Comparison of ENCODE assay signal across 8 mouse cellular contexts in genomic region chr16:32332556-32333511, GRCm38 (mm10). TPM values are rescaled to one million over a fixed set of nuclear protein-coding genes. Genes with fewer than 3 reads are reported as not detected.
A peak's percentile ranks its signal among the peaks of the same experiment; 100 is the strongest.
DNase-seq lines count a peak whose midpoint lies in the region; ATAC-seq and TF ChIP-seq lines count a peak whose summit lies in the region.

No protein-coding gene starts in this region.

- TF ChIP-seq CTCF in testis, adult 2 months (IDR thresholded peaks at IDR 0.05; ENCODE audit: control insufficient read depth, insufficient read depth, insufficient replicate concordance, low read depth, low read length): no peak

- peaks cover 24% of the 10 kb centered on the region for H3K4me1 ChIP-seq in heart, embryonic 12.5 days (replicated peaks)
- H3K4me1 ChIP-seq in kidney, embryonic 16.5 days (ENCODE audit: insufficient read depth, low read length): peaks cover 13% of the 10 kb centered on the region
- H3K4me1 ChIP-seq in liver, embryonic 15.5 days (replicated peaks): peaks cover 35% of the 10 kb centered on the region
- peaks cover 31% of the 10 kb centered on the region for H3K4me1 ChIP-seq in neural tube, embryonic 13.5 days (replicated peaks)
- peaks cover 8% of the 10 kb centered on the region for H3K4me1 ChIP-seq in testis, adult 2 months (ENCODE audit: control insufficient read depth, insufficient read depth, low read length)

- peak; percentile 67 for DNase-seq in CD4-positive, CD25-positive, alpha-beta regulatory T cell, adult 2 months (ENCODE audit: low read depth, low spot score)
- peak; percentile 61 for DNase-seq in adrenal gland, postnatal 25 days

- H3K9ac ChIP-seq in heart, embryonic 12.5 days: peak overlapping the region; percentile 93
- H3K9ac ChIP-seq in kidney, embryonic 16.5 days (replicated peaks; ENCODE audit: low read length): peak overlapping the region; percentile 91
- H3K9ac ChIP-seq in liver, embryonic 15.5 days: peak overlapping the region; percentile 95
- H3K9ac ChIP-seq in neural tube, embryonic 13.5 days: peak overlapping the region; percentile 99

- H3K27ac ChIP-seq in heart, embryonic 12.5 days (ENCODE audit: poor library complexity, severe bottlenecking): peak overlapping the region; percentile 92
- H3K27ac ChIP-seq in kidney, embryonic 16.5 days (ENCODE audit: low read length): peak overlapping the region; percentile 94
- peak overlapping the region; percentile 95 for H3K27ac ChIP-seq in liver, embryonic 15.5 days (replicated peaks)
- peak overlapping the region; percentile 99 for H3K27ac ChIP-seq in neural tube, embryonic 13.5 days (replicated peaks)
- peak overlapping the region; percentile 95 for H3K27ac ChIP-seq in testis, adult 2 months (ENCODE audit: control insufficient read depth, insufficient read depth, low read depth, low read length)

- H3K4me3 ChIP-seq in heart, embryonic 12.5 days: peak overlapping the region; percentile 95
- peak overlapping the region; percentile 87 for H3K4me3 ChIP-seq in kidney, embryonic 16.5 days (ENCODE audit: low read length)
- peak overlapping the region; percentile 93 for H3K4me3 ChIP-seq in liver, embryonic 15.5 days (replicated peaks)
- H3K4me3 ChIP-seq in neural tube, embryonic 13.5 days: peak overlapping the region; percentile 99
- peak overlapping the region; percentile 93 for H3K4me3 ChIP-seq in testis, adult 2 months (ENCODE audit: control insufficient read depth, low read depth, low read length)

- no peak for TF ChIP-seq POLR2A in testis, adult 2 months (IDR thresholded peaks at IDR 0.05; ENCODE audit: control insufficient read depth, low read depth, low read length)

- no peaks in the 10 kb centered on the region for H3K9me3 ChIP-seq in heart, embryonic 12.5 days (replicated peaks)
- H3K9me3 ChIP-seq in kidney, embryonic 16.5 days (ENCODE audit: low read length): no peaks in the 10 kb centered on the region
- H3K9me3 ChIP-seq in liver, embryonic 15.5 days (replicated peaks): no peaks in the 10 kb centered on the region
- no peaks in the 10 kb centered on the region for H3K9me3 ChIP-seq in neural tube, embryonic 13.5 days

- no peaks in the 10 kb centered on the region for H3K36me3 ChIP-seq in heart, embryonic 12.5 days
- no peaks in the 10 kb centered on the region for H3K36me3 ChIP-seq in kidney, embryonic 16.5 days (ENCODE audit: insufficient read depth, low read length)
- no peaks in the 10 kb centered on the region for H3K36me3 ChIP-seq in liver, embryonic 15.5 days (replicated peaks)
- H3K36me3 ChIP-seq in neural tube, embryonic 13.5 days: no peaks in the 10 kb centered on the region
- no peaks in the 10 kb centered on the region for H3K36me3 ChIP-seq in testis, adult 2 months (ENCODE audit: control insufficient read depth, insufficient read depth, low read length)

- peak overlapping the region; percentile 63 for H3K4me2 ChIP-seq in heart, embryonic 12.5 days
- peak overlapping the region; percentile 56 for H3K4me2 ChIP-seq in kidney, embryonic 16.5 days (replicated peaks; ENCODE audit: low read depth, low read length)
- H3K4me2 ChIP-seq in liver, embryonic 15.5 days: peak overlapping the region; percentile 74
- peak overlapping the region; percentile 64 for H3K4me2 ChIP-seq in neural tube, embryonic 13.5 days

- peak; percentile 36 for ATAC-seq in erythroblast, adult 5-6 weeks (replicated peaks; ENCODE audit: low FRiP score, poor library complexity, severe bottlenecking)
- ATAC-seq in heart, embryonic 12.5 days (ENCODE audit: insufficient number of reproducible peaks, low FRiP score): peak; percentile 80
- peak; percentile 75 for ATAC-seq in kidney, embryonic 16.5 days (ENCODE audit: low FRiP score, low TSS enrichment)
- ATAC-seq in liver, embryonic 15.5 days (ENCODE audit: insufficient read depth): peak; percentile 73
- peak; percentile 78 for ATAC-seq in neural tube, embryonic 13.5 days (ENCODE audit: low read depth)

- under 1% methylated on average over 54 of the region's 54 CpGs for WGBS in heart, embryonic 12.5 days
- under 1% methylated on average over 51 of the region's 54 CpGs for WGBS in kidney, embryonic 16.5 days
- WGBS in liver, embryonic 15.5 days (ENCODE audit: insufficient replicate concordance): under 1% methylated on average over 54 of the region's 54 CpGs
- WGBS in neural tube, embryonic 13.5 days: under 1% methylated on average over 50 of the region's 54 CpGs

- no peaks in the 10 kb centered on the region for H3K27me3 ChIP-seq in heart, embryonic 12.5 days (replicated peaks)
- no peaks in the 10 kb centered on the region for H3K27me3 ChIP-seq in kidney, embryonic 16.5 days (ENCODE audit: insufficient read depth, low read length)
- H3K27me3 ChIP-seq in liver, embryonic 15.5 days: no peaks in the 10 kb centered on the region
- H3K27me3 ChIP-seq in neural tube, embryonic 13.5 days: no peaks in the 10 kb centered on the region
- H3K27me3 ChIP-seq in testis, adult 2 months (ENCODE audit: control insufficient read depth, insufficient read depth, low read length): no peaks in the 10 kb centered on the region

RNA-seq across cellular contexts. Expression of gene Ubxn7, which starts 0.8 kb away (rescaled TPM):
- 40.4 and 77.1 TPM in 2 replicates for total RNA-seq in adrenal gland, postnatal 25 days (2021)
- total RNA-seq in erythroblast, adult 5-6 weeks (2015; ENCODE audit: low replicate concordance): 52.1 and 72.9 TPM in 2 replicates
- total RNA-seq in erythroblast, adult 5-6 weeks (2017; ENCODE audit: low replicate concordance): 58.9 and 66.2 TPM in 2 replicates
- 24.2 and 24.6 TPM in 2 replicates for polyA plus RNA-seq in heart, embryonic 12.5 days (2016; fragmentation: Nextera tagmentation; extraction: Ambion mirVana)
- 23.2 and 23.5 TPM in 2 replicates for polyA plus RNA-seq in kidney, embryonic 16.5 days (2015; fragmentation: Nextera tagmentation; extraction: Ambion mirVana)
- 7.3 and 9.3 TPM in 2 replicates for polyA plus RNA-seq in liver, embryonic 15.5 days (2015; fragmentation: Nextera tagmentation; extraction: Ambion mirVana)
- polyA plus RNA-seq in neural tube, embryonic 13.5 days (2015; fragmentation: Nextera tagmentation; extraction: Ambion mirVana): 22.4 and 29.3 TPM in 2 replicates
- 13.4 and 16.6 TPM in 2 replicates for polyA plus RNA-seq in testis, adult 2 months (2012; rRNA removed)

RNA-seq across cellular contexts. Expression of gene Rnf168, which starts 55.6 kb away (rescaled TPM):
- 29.1 and 33.9 TPM in 2 replicates for total RNA-seq in adrenal gland, postnatal 25 days (2021)
- total RNA-seq in erythroblast, adult 5-6 weeks (2015; ENCODE audit: low replicate concordance): 5.0 and 10.0 TPM in 2 replicates
- 27.6 and 29.0 TPM in 2 replicates for total RNA-seq in erythroblast, adult 5-6 weeks (2017; ENCODE audit: low replicate concordance)
- polyA plus RNA-seq in heart, embryonic 12.5 days (2016; fragmentation: Nextera tagmentation; extraction: Ambion mirVana): 26.6 and 27.3 TPM in 2 replicates
- 23.2 and 23.3 TPM in 2 replicates for polyA plus RNA-seq in kidney, embryonic 16.5 days (2015; fragmentation: Nextera tagmentation; extraction: Ambion mirVana)
- polyA plus RNA-seq in liver, embryonic 15.5 days (2015; fragmentation: Nextera tagmentation; extraction: Ambion mirVana): 14.5 and 15.6 TPM in 2 replicates
- 25.3 and 27.3 TPM in 2 replicates for polyA plus RNA-seq in neural tube, embryonic 13.5 days (2015; fragmentation: Nextera tagmentation; extraction: Ambion mirVana)
- 16.9 and 17.9 TPM in 2 replicates for polyA plus RNA-seq in testis, adult 2 months (2012; rRNA removed)

Comparison
In these comparisons a context has a peak if more than half of its experiments do, and no peak if none do; other contexts are left out.
1. Peak in every context shown above with its lines: DNase-seq, ATAC-seq, H3K4me3 ChIP-seq and H3K27ac ChIP-seq.